Mouse (Mus musculus) spleen, adult 12 weeks (tissue): Measurements from ENCODE around the gene Hyal1.
"Not testable (repeated sequence)": the region's sequence is repeated elsewhere in the genome, so short reads cannot be mapped to it uniquely, and the experiment has no call there.

Experiments
- DNase-seq: peaks from one replicate; pipeline ENCODE4 v3.0.0; 2022; ENCODE audit warnings: low spot score

Hyal1 gene

GRCm38 (mm10) chr9:107571534-107572326 is 5.0 kb upstream of the Hyal1 start:
- DNase-seq: no peak

GRCm38 (mm10) chr9:107572327-107572662 is 4.4 kb upstream of the Hyal1 start:
- no peak for DNase-seq

- not testable (repeated sequence) for DNase-seq
These were observed 3.0 kb upstream of the Hyal1 start for GRCm38 (mm10) chr9:107573774-107574173.

GRCm38 (mm10) chr9:107575579-107576356 is 959 bp upstream of the Hyal1 start:
- no peak for DNase-seq

GRCm38 (mm10) chr9:107577871-107578270 is 1.1 kb downstream of the Hyal1 start:
- no peak for DNase-seq

- DNase-seq: no peak
These were observed 1.9 kb downstream of the Hyal1 start, which contains the start of gene Naa80 for GRCm38 (mm10) chr9:107578587-107578986. Naa80 (plus strand) TSS chr9:107578887.

GRCm38 (mm10) chr9:107579023-107579900 is 2.5 kb downstream of the Hyal1 start:
- DNase-seq: no peak

GRCm38 (mm10) chr9:107580501-107581317 is 4.0 kb downstream of the Hyal1 start, which contains the start of gene Hyal3:
Hyal3 (plus strand) TSS chr9:107580818.
- DNase-seq: peak; percentile 76

GRCm38 (mm10) chr9:107581584-107581983 is 4.9 kb downstream of the Hyal1 start:
- DNase-seq: no peak

GRCm38 (mm10) chr9:107582509-107583062 is 5.9 kb downstream of the Hyal1 start:
- no peak for DNase-seq

GRCm38 (mm10) chr9:107583174-107583573 is 6.4 kb downstream of the Hyal1 start:
- DNase-seq: no peak

GRCm38 (mm10) chr9:107586504-107586903 is 9.8 kb downstream of the Hyal1 start:
- DNase-seq: no peak

- peak; percentile 92 for DNase-seq
These were observed 10.5 kb downstream of the Hyal1 start, which contains the start of gene Ifrd2 for GRCm38 (mm10) chr9:107586974-107587832. Ifrd2 (plus strand) TSS chr9:107587642.

GRCm38 (mm10) chr9:107587833-107588639 is 11.3 kb downstream of the Hyal1 start:
- no peak for DNase-seq

GRCm38 (mm10) chr9:107590058-107590772 is 13.5 kb downstream of the Hyal1 start:
- peak; percentile 68 for DNase-seq

GRCm38 (mm10) chr9:107590773-107591060 is 14.0 kb downstream of the Hyal1 start:
- DNase-seq: no peak

GRCm38 (mm10) chr9:107593101-107593976 is 16.6 kb downstream of the Hyal1 start:
- no peak for DNase-seq
